Mouse (Mus musculus): ENCODE results near the gene Adora2b.

Adora2b gene

GRCm38 (mm10) chr11:62248401-62249244 is at the start of gene Adora2b:
TSS of gene Adora2b (plus strand) at chr11:62248984.
- under 1% methylated on average over 69 of the region's 69 CpGs for WGBS

- WGBS, result 80% methylated on average over 5 of the region's 5 CpGs
Measured at GRCm38 (mm10) chr11:62200901-62201512, 47.8 kb upstream of the Adora2b start.

GRCm38 (mm10) chr11:62202645-62203044 is 46.1 kb upstream of the Adora2b start:
- 86% methylated on average over 1 of the region's 1 CpGs for WGBS

GRCm38 (mm10) chr11:62209111-62209510 is 39.7 kb upstream of the Adora2b start:
- 73% methylated on average over 2 of the region's 2 CpGs for WGBS

GRCm38 (mm10) chr11:62209891-62210290 is 38.9 kb upstream of the Adora2b start:
- WGBS, result 61% methylated on average over 4 of the region's 4 CpGs

DNA sequence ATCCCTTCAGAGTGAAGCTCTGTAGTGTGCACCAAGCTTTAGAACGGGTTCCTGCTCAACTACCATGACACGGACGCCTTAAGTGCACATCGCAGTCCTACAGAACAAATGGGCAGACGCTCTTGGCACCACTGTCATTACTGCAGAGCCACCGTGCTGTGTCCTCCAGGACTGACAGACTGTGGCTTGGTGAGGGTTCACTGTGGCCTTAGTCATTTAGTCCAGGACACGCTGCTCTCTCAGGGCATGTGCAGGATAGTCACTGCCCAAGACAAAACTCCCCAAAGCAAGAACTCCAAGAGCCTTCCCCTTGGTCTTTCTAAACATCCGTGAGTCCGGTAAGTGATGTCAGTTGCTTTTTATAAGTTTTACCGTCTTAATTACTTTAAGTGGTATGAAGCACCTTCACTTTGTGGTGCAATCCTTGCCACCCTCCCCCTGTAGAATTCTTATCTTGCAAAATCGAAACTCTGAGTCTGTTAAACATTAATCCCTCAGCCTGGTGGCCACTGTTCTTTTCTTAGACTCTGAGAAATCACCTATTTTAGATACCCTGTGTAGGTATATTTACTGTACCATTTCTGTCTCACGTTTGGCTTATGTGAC is 35.3 kb upstream of the Adora2b start:
- WGBS, result 92% methylated on average over 12 of the region's 12 CpGs

GRCm38 (mm10) chr11:62215107-62215506 is 33.7 kb upstream of the Adora2b start:
- WGBS, result 73% methylated on average over 2 of the region's 2 CpGs

- WGBS, result 80% methylated on average over 6 of the region's 6 CpGs
Measured at GRCm38 (mm10) chr11:62217751-62218150, 31.0 kb upstream of the Adora2b start.

GRCm38 (mm10) chr11:62220756-62221510 is 27.9 kb upstream of the Adora2b start:
- WGBS, result 87% methylated on average over 7 of the region's 7 CpGs

- WGBS, result 89% methylated on average over 5 of the region's 5 CpGs
Measured at GRCm38 (mm10) chr11:62223416-62223815, 25.4 kb upstream of the Adora2b start.

DNA sequence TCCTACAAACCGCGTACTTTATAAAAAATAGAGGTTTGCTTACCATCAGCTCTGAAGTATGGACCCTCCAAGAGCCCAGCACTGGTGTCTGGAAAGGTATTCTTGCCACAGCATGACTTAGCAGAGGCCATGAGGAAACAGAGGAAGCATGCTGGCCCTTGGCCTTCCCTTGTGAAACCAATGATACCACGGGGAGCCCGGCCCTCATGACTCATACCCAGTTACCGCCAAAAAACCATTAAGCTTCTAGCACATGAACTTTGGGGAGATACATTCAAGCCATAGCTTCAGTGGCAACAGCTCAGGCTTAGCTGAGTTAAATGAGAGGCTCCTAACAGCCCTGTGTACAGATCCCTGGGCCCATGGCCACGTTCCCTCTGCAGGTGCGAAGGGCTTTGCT is 24.8 kb upstream of the Adora2b start:
- 89% methylated on average over 7 of the region's 7 CpGs for WGBS

- 74% methylated on average over 4 of the region's 4 CpGs for WGBS
Measured at GRCm38 (mm10) chr11:62224797-62225196, 24.0 kb upstream of the Adora2b start.

GRCm38 (mm10) chr11:62240631-62241261 is 8.0 kb upstream of the Adora2b start:
- 85% methylated on average over 12 of the region's 12 CpGs for WGBS

DNA sequence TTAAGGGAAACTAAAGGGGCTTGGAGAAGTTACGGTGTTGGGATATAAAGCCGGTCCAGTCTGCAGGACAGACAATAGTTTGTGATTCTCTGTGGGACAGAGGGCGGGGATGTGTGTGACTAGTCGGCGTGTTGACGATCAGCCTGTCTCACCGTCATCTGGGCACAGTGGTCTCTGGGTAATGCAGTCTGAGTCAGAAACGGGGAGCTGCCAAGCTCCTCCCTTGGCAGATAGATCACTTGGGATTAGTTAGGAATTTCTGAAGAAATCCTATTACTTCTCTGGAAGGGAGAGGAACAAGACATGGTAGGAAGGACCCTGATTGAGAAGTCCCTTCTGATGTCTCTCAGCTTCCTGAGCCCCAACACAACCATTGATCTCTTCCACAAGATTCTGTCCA is 4.9 kb upstream of the Adora2b start:
- 78% methylated on average over 8 of the region's 8 CpGs for WGBS

DNA sequence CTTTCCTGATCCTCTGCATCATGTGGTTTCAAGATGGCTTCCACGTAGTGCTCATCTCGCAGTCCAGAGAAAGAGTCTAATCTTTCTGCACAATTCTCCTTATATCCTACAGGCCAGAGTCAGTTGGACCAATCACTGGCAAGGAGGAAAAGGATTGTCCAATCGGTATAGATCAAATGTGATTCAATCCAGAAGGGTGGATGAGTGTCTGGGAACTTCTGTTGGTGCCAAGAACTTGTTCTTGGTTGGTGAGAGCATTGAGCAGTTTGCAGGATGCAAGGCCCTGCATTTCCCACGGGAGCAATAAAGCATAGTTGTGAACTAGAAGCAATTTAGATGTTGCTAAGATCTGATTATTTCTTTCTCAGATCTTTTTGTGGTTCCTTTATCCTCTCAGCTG is 4.3 kb upstream of the Adora2b start:
- 88% methylated on average over 4 of the region's 4 CpGs for WGBS

DNA sequence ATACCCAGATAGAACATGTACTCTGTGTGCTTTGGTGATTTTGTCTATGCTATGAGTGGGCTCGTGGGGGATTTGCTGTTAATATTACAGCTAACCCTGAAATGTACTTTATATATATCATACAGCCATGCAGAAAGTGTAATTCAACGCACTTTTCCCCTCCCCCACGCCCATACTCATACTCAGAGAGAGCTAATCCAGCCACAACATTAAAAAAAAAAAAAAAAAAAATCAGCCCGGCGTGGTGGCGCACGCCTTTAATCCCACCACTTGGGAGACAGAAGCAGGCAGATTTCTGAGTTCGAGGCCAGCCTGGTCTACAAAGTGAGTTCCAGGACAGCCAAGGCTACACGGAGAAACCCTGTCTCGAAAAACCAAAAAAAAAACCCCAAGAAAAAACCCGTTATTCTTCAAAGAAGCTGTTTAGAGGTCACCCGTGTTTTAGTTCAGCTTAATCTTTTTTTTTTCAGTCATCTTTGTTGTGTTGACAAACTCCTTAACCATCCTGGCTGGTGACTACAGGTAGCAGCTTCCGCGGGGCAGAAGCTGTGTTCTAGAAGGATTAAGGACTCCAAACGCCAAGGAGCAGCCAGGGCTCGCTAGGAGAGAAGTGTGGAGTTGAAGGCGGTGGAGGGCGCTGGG is 904 bp upstream of the Adora2b start:
- 37% methylated on average over 18 of the region's 18 CpGs for WGBS

DNA sequence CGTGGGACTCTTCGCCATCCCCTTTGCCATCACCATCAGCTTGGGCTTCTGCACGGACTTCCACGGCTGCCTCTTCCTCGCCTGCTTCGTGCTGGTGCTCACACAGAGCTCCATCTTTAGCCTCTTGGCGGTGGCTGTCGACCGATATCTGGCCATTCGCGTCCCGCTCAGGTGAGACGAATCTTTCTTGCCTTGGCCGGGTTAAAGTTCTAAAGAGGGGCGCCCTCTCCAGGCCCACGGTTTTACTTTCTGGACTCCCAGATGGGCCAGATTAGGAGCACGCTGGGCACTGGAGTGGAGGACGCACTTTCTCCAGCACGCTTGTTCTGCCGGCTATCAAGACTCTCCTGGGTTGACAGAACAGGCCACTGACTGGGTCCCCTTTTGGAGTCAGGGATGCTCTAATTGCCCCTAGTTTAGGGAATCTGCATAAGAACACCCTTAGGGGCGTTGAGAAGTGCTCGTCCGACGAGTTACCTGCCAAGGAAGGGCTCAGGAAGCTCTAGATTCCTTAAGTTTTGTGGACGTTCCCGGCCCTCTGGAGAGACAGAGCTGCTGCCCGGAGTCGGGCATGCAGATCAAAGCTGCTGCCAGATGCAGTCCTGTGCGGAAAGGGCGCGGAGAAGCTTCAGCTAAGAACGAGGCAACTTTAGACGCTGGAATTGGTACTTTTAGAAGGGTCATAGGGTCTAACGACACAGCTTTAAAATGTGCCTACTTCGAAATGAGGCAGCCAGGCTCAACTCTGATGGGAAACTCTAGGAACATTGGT is 668 bp downstream of the Adora2b start:
- WGBS, result 6% methylated on average over 35 of the region's 35 CpGs

GRCm38 (mm10) chr11:62251047-62251446 is 2.3 kb downstream of the Adora2b start:
- WGBS, result 64% methylated on average over 11 of the region's 11 CpGs

GRCm38 (mm10) chr11:62253380-62253779 is 4.6 kb downstream of the Adora2b start:
- WGBS, result 88% methylated on average over 5 of the region's 5 CpGs

- WGBS, result 62% methylated on average over 5 of the region's 5 CpGs
Measured at GRCm38 (mm10) chr11:62259214-62259613, 10.4 kb downstream of the Adora2b start.
